Mouse (Mus musculus): ENCODE results near the gene Coq4.
A peak's percentile ranks its signal among the peaks of the same experiment; 100 is the strongest.
"Not testable (repeated sequence)": the region's sequence is repeated elsewhere in the genome, so short reads cannot be mapped to it uniquely, and the experiment has no call there.

Gene Coq4

GRCm38 (mm10) chr2:29787104-29787917 is at the start of gene Coq4:
Gene Coq4 (plus strand): TSS chr2:29787493.
- peak; percentile 91 for DNase-seq

- DNase-seq = no peak
Measured at GRCm38 (mm10) chr2:29738799-29739198, 48.5 kb upstream of the Coq4 start.

DNA sequence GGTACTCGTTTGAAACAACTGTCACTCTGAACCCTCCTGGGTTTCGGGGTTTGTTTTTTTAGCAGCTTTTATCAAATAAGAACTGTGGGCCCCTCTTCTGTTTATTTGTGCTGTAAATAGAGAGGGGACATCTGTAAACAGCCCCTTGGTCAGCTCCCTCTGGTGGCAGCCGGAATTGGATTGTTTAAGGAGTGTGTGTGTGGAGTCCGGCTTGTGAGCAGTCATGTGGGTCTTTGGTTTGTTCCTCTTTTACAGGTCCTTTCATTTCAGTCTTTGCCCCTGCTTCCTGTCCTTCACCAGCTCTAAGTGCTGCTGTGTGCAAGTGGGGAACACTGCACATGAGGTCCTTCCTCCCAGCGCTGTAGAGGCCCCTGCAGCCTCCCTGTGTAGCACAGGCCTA is 47.9 kb upstream of the Coq4 start:
- DNase-seq = no peak

- no peak for DNase-seq
Measured at GRCm38 (mm10) chr2:29741207-29741606, 46.1 kb upstream of the Coq4 start.

GRCm38 (mm10) chr2:29744256-29744655 is 43.0 kb upstream of the Coq4 start:
- DNase-seq = peak; percentile 31

DNA sequence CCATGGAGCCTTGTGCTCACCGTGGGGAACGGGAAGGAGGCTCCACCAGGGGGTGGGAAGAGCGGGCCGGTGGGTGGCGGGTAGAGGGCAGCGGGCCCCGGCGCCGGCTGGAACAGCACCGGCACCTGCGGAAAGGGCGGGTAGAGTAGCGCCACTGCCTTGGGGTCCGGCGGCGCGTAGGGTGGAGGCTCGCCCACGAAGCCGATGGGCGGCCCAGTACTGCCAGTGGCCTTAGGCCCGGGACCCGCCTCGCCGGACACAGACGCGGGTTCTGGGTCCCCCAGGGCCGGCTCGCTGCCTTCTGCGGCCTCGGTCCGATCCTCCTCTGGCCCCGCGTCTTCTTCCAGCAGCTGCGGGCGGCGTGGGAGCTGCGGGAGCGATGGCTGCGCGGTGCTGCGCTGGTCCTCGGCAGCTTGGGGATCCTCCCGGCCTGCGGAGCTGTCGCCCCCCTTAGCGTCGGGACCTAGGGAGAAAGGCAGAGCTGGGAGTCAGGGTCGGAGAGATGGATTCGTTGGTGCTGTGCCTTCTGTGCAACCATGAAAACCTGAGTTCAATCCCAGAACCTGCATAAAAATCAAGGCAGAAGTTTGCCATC is 40.0 kb upstream of the Coq4 start:
- DNase-seq = no peak

DNA sequence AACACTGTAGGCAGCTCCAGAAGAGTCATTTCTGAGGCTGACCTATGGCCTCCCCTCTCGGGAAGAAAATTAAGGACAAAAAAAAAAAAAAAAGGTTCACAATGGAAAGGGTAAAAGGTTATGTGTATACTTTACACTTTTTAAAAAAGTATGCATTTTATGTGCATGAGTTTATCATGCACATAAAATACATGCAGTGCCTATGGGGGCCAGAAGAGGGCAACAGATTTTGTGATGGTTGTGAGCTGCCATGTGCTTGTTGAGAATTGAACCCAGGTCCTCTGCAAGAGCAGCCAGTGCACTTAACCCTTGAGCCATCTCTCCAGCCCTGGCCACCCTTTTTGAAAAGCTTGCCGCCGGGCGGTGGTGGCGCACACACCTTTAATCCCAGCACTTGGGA is 39.4 kb upstream of the Coq4 start:
- no peak for DNase-seq

- no peak for DNase-seq
Measured at GRCm38 (mm10) chr2:29748499-29748898, 38.8 kb upstream of the Coq4 start.

DNA sequence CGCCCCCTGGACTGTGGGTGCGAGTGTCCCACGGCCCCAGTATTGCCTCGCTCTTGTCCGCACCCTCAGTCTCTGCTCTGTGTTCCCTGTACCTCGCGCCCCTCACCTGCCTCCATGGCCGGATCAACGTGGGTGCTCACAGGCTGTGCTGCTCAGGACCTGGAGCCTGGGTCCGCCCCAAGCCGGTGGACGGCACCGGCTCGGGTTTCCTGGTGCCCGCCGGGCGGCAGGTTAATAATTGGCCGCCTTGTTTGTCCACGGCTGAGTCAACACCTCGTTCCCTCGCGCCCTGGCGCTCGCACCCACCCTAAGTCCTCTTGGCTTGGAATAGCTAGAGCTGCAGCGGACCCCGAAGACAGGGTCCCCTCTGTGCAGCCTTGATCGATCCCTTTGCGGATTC is 35.8 kb upstream of the Coq4 start, which contains the start of gene Gm13420:
Gene Gm13420 (minus strand): TSS at position 189 of the 400 bp plus-strand sequence.
- peak; percentile 80 for DNase-seq

DNA sequence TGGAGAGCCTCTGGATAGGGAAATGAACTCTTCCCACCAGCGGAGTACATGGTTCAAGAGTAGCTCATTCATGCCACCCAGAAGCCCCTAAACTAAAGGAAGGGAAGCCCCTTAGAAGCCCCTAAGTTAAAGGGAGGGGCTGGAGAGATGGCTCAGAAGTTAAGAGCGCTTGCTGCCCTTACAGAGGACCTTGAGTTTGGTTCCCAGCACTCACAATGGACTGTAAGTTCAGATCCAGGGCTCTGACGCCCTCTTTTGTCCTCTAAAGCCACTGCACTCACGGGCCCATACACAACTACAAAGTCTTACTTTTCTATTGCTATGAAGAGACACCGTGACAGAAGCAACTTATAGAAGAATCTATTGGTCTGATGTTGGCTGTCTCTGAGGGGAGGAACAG is 34.9 kb upstream of the Coq4 start:
- no peak for DNase-seq

DNA sequence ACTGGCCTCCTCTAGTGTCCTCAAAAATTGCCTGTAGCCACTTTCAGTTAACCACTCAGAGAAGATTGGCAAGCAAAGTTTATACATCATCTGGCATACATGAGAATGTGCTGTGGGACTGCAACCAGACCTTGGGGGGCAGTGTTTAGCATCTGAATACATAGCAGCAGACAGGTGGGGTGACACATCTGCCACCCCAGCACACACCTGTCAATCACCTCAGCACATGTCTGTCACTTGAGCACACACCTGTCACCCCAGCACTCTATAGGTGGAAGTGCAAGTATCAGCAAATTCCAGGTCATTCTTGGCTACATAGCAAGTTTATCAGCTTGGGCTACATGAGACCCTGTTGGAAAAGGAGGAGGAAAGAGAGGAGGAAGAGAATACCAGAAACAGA is 31.6 kb upstream of the Coq4 start:
- no peak for DNase-seq

DNA sequence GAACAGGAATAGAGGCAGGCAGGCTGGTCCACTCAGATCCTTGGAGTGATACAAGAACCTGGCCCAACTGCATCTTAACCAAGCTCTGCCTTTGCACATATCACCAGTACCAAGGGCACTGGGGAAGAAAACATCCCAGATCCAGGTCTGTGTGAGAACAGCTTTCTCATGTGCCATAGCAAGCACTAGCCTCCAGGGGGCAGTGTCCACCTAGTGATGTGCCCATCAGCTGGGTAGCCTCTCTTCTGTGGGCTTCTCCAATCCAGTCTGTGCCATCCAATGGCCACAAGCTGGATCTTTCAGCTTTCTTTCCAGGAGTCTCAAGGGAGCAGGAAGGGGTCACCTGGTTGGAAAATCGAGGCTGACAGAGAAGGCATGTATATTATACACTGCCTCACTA is 22.5 kb upstream of the Coq4 start:
- peak; percentile 73 for DNase-seq

GRCm38 (mm10) chr2:29767976-29768709 is 19.1 kb upstream of the Coq4 start:
- DNase-seq = peak; percentile 58

DNA sequence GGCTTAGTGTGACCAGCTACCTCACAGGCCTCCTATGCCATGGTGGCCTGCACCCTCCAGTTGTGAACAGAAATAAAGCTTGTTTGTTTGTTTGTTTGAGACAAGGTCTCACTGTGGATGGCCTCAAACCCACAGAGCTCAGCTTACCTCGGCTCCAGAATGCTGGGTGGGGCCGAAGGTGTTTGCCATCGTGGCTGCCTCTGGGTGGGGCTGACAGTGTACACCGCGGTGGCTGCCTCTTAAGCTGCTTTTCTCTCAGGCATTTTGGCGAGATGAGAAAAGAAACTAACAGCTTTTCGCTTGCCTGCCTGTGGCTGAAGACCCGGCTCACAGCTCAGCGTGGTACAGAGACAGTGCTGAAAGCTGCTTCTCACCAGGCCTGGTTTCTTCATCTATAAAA is 18.4 kb upstream of the Coq4 start:
- DNase-seq = no peak

- peak; percentile 7 for DNase-seq
Measured at GRCm38 (mm10) chr2:29770162-29770561, 17.1 kb upstream of the Coq4 start.

GRCm38 (mm10) chr2:29771611-29772461 is 15.5 kb upstream of the Coq4 start:
- DNase-seq = no peak

- DNase-seq = no peak
Measured at GRCm38 (mm10) chr2:29773323-29773722, 14.0 kb upstream of the Coq4 start.

DNA sequence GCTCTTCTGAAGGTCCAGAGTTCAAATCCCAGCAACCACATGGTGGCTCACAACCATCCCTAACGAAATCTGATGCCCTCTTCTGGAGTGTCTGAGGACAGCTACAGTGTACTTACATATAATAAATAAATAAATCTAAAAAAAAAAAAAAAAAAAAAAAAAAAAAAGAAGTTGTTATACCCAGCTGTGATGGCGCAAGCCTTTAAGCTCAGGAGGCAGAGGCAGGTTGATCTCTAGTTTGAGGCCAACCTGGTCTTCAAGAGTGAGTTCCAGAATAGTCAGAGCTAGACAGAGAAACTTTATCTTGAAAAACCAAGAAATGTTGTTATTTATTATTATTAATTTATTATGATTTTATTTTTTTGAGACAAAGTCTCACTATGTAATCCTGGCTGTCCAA is 6.0 kb upstream of the Coq4 start:
- not testable (repeated sequence) for DNase-seq

DNA sequence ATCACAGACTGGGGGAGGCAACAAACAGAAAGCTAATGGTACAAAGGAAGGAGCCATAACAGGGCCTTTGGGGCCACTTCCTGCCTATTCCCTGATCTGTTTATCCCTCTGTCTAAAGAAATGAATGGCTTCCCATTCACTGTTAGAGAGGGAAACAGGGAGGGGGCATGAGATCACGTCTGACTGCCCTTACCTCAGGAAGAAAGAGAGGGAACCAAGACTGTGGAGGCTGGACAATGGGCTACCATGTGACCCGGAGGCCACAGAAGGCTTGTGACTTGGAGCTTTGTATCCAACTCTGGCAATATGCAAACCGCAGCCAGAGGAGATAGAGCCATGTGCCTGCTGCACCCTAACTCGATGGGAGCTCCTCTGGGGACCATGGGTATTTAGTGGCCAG is 3.0 kb upstream of the Coq4 start:
- DNase-seq = no peak

DNA sequence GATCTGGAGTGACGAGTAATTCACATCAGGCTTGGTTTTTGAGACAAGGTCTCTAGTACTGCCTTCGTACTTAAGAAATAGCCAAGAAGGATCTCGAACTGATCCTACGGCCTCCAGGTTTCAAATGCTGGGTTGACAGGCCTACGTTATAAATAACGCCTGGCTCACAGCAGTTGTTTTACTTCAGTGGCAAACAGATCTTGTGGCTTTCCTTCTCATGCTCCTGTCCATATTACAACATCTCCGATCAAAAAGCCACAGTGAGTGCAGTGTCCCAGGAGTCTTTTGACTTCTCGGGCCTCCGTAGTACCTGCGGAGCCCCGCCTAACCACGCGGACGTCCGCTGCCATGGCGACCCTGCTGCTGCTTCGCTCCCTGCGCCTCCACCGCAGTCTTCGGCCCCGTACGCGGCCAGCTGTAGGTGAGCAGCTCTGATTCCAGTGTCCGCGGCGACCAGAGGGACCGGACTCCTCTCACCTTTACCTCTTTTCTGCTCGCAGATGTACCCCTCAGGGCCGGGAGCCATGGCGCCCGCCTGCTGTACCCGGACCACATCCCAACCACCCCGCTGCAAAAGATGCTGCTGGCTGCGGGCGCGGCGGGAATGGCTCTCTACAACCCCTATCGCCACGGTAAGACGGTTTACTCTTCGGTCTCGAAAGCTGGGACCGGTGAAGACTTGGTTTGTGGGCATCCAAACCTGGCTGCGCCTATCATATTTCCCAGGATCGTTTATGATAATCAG is 816 bp downstream of the Coq4 start, which contains the start of gene Trub2:
Gene Trub2 (minus strand): TSS at position 566 of the 745 bp plus-strand sequence.
- DNase-seq = peak; percentile 91

GRCm38 (mm10) chr2:29792772-29793487 is 5.6 kb downstream of the Coq4 start:
- no peak for DNase-seq

Measured in kidney, adult 18-20 months (tissue).